Mouse (Mus musculus) ES-E14 (cell line): ENCODE measurements at regions not wholly inside any gene's neighbourhood (a gene's known extent, or its start where the extent isn't known, plus 50 kb on each side); places are given as distances from the start of the nearest gene placed in this dataset.

Experiments used
- DNase-seq: peaks from one replicate; pipeline ENCODE4 v3.0.0-alpha.2; 2013; ENCODE audit warnings: low read depth, low spot score
- H3K27ac ChIP-seq: 2 replicates; pipeline ENCODE4 v1.5.1; 2012; ENCODE audit warnings: low read depth, mild to moderate bottlenecking, low read length, moderate library complexity, mixed read lengths; ENCODE audit not compliant: poor library complexity, insufficient read depth, severe bottlenecking
- H3K36me3 ChIP-seq: 2 replicates; pipeline ENCODE4 v1.6.1; 2012; ENCODE audit warnings: mild to moderate bottlenecking, low read length, moderate library complexity, mixed read lengths; ENCODE audit not compliant: control insufficient read depth, poor library complexity, insufficient read depth, severe bottlenecking
- H3K4me1 ChIP-seq, 2 experiments: fragments of 150-350 bp in 1 of 2; sonication (generic) in 1 of 2; 2 replicates each; pipeline ENCODE4 v1.6.1; 2012; ENCODE audit warnings: low read length in 2 of 2, mild to moderate bottlenecking in 1 of 2, mixed read lengths in 1 of 2; ENCODE audit not compliant: control insufficient read depth in 2 of 2, insufficient read depth in 2 of 2, poor library complexity in 1 of 2
- H3K4me3 ChIP-seq, 2 experiments: fragments of 150-350 bp in 1 of 2; sonication (generic) in 1 of 2; 2 replicates each; pipeline ENCODE4 v1.5.1; 2012; ENCODE audit warnings: low read length in 2 of 2, low read depth in 1 of 2, mild to moderate bottlenecking in 1 of 2, mixed read lengths in 1 of 2; ENCODE audit not compliant: insufficient read depth in 1 of 2, poor library complexity in 1 of 2, severe bottlenecking in 1 of 2
- H3K9ac ChIP-seq: 2 replicates; pipeline ENCODE4 v1.6.1; 2012; ENCODE audit warnings: low read depth, mild to moderate bottlenecking, low read length, mixed read lengths; ENCODE audit not compliant: poor library complexity, insufficient read depth, severe bottlenecking
- H3K9me3 ChIP-seq: fragments of 150-350 bp; sonication (generic); 2 replicates; pipeline ENCODE4 v1.6.1; 2012; ENCODE audit warnings: low read depth, mild to moderate bottlenecking, low read length; ENCODE audit not compliant: control insufficient read depth, insufficient read depth
- CHD2 ChIP-seq: IDR thresholded peaks from 2 replicates; pipeline ENCODE4 v1.6.1; 2014; ENCODE audit warnings: mild to moderate bottlenecking, low read depth, low read length, inconsistent platforms
- HCFC1 ChIP-seq: IDR thresholded peaks from 2 replicates; pipeline ENCODE4 v1.6.1; 2012; ENCODE audit warnings: low read length, inconsistent platforms, borderline replicate concordance; ENCODE audit not compliant: insufficient read depth
- MAFK ChIP-seq: IDR thresholded peaks from 2 replicates; pipeline ENCODE4 v1.6.1; 2014; ENCODE audit warnings: mild to moderate bottlenecking, low read depth, low read length, inconsistent platforms; ENCODE audit not compliant: insufficient read depth
- ZC3H11A ChIP-seq: IDR thresholded peaks from 2 replicates; pipeline ENCODE4 v1.6.1; 2012; ENCODE audit warnings: low read depth, mild to moderate bottlenecking, inconsistent platforms, low read length, borderline replicate concordance
- ZNF384 ChIP-seq: IDR thresholded peaks from 2 replicates; pipeline ENCODE4 v1.6.1; 2012; ENCODE audit warnings: low read depth, low read length, inconsistent platforms
- in situ Hi-C, 2 experiments: fragments of 600-800 bp; cut with MboI; formaldehyde crosslinking; loops; one replicate each; pipeline ENCODE4 v1.15.1; 2025; ENCODE audit warnings: low sequenced_read_pairs in 2 of 2, inconsistent platforms in 1 of 2; ENCODE audit not compliant: unreplicated experiment in 2 of 2

DNA sequence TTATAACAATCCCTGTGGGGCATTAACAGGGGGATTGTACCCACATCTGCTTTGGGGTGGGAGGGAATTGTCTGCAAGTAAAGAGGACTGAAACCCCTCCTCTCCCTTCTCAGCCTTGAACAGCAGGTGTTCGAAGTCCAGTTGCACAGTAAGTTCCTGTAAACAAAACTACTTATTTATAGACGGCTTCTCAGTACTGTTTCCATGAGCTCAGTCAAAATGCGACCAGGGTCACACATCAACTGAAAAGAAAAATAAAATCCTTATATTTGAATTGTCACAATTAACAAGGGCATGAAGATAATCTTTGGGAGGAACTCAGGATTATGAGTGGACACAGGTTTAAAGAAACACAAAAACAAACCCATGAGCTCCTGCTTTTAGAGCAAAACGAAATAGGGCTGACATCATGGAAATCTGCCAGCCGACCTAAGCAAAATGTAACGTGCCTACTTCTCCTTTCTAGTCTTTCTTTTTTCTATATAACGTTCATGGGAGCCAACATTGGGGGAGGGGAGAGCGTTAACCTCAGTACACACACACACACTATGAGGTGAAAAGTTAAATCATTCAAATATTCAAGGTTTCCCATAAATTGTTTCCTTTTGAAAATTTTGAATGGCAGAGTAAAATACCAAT lies 437.6 kb upstream of the Mef2c start:
- Histone ChIP-seq H3K9ac (no peak overlapping the region), H3K36me3 (no peaks in the 10 kb centered on the region), H3K4me3 (no peak overlapping the region), H3K9me3 (no peaks in the 10 kb centered on the region), H3K4me1 (no peaks in the 10 kb centered on the region), H3K27ac (no peak overlapping the region)
- DNase-seq: no peak
- in situ Hi-C loops: no loop called here
- no peak for TF ChIP-seq MAFK
- no peak for TF ChIP-seq HCFC1
- TF ChIP-seq CHD2: no peak
- no peak for TF ChIP-seq ZC3H11A
- no peak for TF ChIP-seq ZNF384

- TF ChIP-seq MAFK (no peak), ZC3H11A (no peak), ZNF384 (no peak), HCFC1 (no peak), CHD2 (no peak)
- H3K9me3 ChIP-seq: no peaks in the 10 kb centered on the region
- in situ Hi-C loops: no loop called here
- H3K9ac ChIP-seq: no peak overlapping the region
- H3K4me3 ChIP-seq: no peak overlapping the region
- no peaks in the 10 kb centered on the region for H3K36me3 ChIP-seq
- no peak overlapping the region for H3K27ac ChIP-seq
- DNase-seq: no peak
- no peaks in the 10 kb centered on the region for H3K4me1 ChIP-seq
These were observed 436.3 kb upstream of the Mef2c start for GRCm38 (mm10) chr13:83067496-83067895.

DNA sequence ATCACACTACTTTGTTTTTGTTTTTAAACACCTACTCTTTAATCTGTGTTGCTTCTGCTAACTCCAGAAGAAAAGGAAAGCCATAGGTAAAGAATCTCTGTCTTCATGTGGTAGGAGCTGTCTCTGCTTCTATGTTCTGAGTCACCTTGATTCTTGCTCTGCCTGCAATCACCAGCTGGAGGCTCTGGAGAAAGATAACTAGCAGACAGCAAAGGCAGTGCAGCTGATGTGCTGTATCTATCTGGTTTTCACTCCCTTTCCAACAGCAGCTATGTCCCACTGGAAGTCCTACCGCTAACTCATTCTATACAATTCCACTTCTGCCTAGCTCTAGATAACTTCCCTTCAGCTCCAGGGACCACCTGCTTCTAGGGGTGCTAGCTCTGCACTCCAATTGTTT lies 435.2 kb upstream of the Mef2c start:
- H3K4me1 ChIP-seq: no peaks in the 10 kb centered on the region
- H3K4me3 ChIP-seq: no peak overlapping the region
- in situ Hi-C loops: no loop called here
- DNase-seq: no peak
- no peaks in the 10 kb centered on the region for H3K36me3 ChIP-seq
- no peaks in the 10 kb centered on the region for H3K9me3 ChIP-seq
- H3K9ac ChIP-seq: no peak overlapping the region
- TF ChIP-seq MAFK: no peak
- no peak for TF ChIP-seq HCFC1
- TF ChIP-seq CHD2: no peak
- TF ChIP-seq ZC3H11A: no peak
- no peak for TF ChIP-seq ZNF384
- H3K27ac ChIP-seq: no peak overlapping the region

DNA sequence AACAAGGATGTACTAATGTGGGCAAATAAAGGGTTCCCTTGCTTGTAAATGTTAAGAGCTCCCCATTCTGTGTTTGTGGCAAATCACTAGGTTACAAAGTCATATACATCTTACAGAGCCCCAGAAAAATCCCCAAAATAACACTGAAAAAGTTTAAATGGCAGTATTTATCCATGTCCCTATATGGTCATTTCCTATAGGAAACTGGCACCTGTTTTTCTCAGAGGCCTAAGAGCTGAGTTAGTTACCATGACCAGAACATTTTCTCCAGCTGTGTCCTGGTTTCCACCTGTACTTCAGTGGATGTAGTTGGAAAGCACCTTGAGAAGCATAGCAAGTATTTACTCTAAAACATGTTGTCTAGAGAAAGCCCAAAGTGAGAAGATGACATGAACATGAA lies 434.5 kb upstream of the Mef2c start:
- in situ Hi-C loops: no loop called here
- H3K4me3 ChIP-seq: no peak overlapping the region
- no peaks in the 10 kb centered on the region for H3K4me1 ChIP-seq
- TF ChIP-seq CHD2: no peak
- H3K27ac ChIP-seq: no peak overlapping the region
- no peaks in the 10 kb centered on the region for H3K9me3 ChIP-seq
- no peak for DNase-seq
- H3K36me3 ChIP-seq: no peaks in the 10 kb centered on the region
- no peak overlapping the region for H3K9ac ChIP-seq

DNA sequence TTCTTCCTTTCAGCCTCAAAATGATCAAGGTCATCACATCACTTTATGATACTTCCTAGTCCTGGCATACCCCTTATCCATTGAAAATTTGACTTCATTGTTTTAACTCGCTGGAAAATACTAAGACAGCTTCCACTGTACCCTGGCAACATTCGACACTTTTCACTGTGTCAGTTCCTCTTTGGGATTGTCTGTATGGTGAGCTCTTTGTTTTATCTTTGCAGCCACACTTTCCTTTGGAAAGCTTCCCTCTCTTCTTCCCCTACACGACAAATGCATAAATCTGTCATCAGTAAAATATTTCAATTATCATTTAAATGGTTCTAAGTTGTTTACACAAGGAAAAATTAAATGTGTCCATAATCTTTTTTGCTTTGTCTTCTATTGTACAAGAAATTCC lies 431.8 kb upstream of the Mef2c start:
- no peak overlapping the region for H3K27ac ChIP-seq
- in situ Hi-C loops: no loop called here
- no peak overlapping the region for H3K9ac ChIP-seq
- H3K9me3 ChIP-seq: no peaks in the 10 kb centered on the region
- TF ChIP-seq CHD2: no peak
- TF ChIP-seq HCFC1: no peak
- TF ChIP-seq ZNF384: no peak
- TF ChIP-seq ZC3H11A: no peak
- TF ChIP-seq MAFK: no peak
- no peaks in the 10 kb centered on the region for H3K4me1 ChIP-seq
- DNase-seq: no peak
- H3K36me3 ChIP-seq: no peaks in the 10 kb centered on the region
- H3K4me3 ChIP-seq: no peak overlapping the region
